Mouse (Mus musculus): ENCODE results near the gene Cryl1. TPM values are rescaled to one million over a fixed set of nuclear protein-coding genes. Genes with fewer than 3 reads are reported as not detected.

The Cryl1 gene
- 1 to 10 TPM; 4.7 to 5.5 TPM for total RNA-seq (2021)
- long read RNA-seq, experiment 1, partial matches to known transcripts = 0 of 3 reads
- long read RNA-seq, experiment 1, other reads (novel, unspliced or antisense) = 0 of 3 reads
- long read RNA-seq, experiment 2, partial matches to known transcripts = 1 of 6 reads
- long read RNA-seq, experiment 2, other reads (novel, unspliced or antisense) = 1 of 6 reads

DNA sequence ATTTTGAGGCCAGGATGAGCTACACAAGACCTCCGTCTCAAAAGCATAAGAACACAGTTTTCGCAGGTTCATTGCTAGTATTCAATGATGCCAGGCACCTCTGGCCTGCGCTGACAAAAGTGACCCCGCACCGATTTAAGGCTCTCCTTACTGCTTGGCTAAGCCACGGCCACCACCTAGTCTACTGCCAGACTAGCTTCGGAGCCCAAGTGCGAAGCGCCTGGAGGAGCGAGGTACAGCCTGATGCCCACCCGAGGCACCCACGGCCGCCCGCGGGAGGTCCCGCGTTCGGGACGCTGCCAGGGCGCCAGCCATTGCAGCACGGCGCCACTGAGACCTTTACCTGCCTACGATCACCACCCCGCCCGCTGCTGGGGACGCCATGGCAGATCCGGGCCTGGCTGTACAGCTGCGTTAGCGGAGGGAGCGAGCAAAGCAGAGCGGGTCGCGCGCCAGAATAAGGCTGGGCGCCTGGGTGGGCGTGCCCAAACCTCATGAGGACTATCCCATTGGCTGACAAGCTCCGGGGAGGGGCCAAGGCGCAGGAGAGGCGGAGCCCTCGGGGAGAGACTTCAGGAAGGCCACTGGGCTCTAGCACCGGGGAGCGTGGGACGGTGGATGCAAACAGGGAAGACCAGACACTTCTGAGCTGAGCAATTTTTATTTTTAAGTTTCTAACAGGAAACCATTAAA, at the start of gene Cryl1:
Gene Cryl1 (minus strand): TSS at position 465 of the 693 bp plus-strand sequence.
- intact Hi-C loops (cut with DNase I) = no loop called here
- Histone ChIP-seq H3K4me3 (peak within 1 kb of the TSS; percentile 76), H3K27ac (peak within 1 kb of the TSS; percentile 91)
- DNase-seq = peak; percentile 98
- no peak for TF ChIP-seq CTCF (IDR thresholded peaks at IDR 0.05)

DNA sequence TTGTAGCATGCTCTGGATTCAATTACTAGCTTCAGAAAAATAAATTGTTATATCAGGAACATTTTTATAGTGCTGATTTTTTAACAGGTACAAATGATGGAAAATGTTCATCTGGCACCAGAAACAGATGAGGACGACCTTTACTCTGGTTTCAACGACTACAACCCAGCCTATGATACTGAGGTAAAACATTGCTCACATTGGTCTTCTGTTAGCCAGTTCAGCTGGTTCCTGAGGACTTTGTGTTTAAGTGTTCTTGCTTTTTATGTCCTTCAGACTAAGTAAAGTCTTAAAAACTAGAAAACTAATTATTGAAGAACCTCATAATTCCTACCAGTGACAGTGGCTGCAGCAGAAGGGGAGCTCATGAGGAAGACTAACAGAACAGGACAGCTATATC, 32.1 kb upstream of the Cryl1 start:
- DNase-seq = no peak
- Histone ChIP-seq H3K4me3 (no peak overlapping the region), H3K27ac (no peak overlapping the region)
- no peak for TF ChIP-seq CTCF (IDR thresholded peaks at IDR 0.05)
- intact Hi-C loops (cut with DNase I) = no loop called here

DNA sequence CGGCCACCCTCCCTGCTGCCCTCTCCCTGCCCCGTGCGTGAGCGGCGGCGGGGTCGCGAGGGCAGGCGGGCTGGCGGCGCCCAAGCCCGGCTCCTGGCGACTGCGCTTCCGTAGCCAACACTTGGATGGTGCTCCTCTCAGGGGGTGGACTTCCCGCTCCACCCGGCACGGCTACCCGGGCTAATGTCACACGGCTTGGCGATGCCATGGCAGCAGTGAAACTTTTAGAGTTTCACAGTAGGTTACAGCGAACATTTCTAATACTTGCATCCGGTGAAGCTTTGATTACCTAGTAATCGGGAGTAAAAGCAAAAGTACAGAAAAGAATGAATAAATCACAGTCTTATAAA, 25.9 kb upstream of the Cryl1 start:
- no peak for DNase-seq
- TF ChIP-seq CTCF (IDR thresholded peaks at IDR 0.05) = no peak

DNA sequence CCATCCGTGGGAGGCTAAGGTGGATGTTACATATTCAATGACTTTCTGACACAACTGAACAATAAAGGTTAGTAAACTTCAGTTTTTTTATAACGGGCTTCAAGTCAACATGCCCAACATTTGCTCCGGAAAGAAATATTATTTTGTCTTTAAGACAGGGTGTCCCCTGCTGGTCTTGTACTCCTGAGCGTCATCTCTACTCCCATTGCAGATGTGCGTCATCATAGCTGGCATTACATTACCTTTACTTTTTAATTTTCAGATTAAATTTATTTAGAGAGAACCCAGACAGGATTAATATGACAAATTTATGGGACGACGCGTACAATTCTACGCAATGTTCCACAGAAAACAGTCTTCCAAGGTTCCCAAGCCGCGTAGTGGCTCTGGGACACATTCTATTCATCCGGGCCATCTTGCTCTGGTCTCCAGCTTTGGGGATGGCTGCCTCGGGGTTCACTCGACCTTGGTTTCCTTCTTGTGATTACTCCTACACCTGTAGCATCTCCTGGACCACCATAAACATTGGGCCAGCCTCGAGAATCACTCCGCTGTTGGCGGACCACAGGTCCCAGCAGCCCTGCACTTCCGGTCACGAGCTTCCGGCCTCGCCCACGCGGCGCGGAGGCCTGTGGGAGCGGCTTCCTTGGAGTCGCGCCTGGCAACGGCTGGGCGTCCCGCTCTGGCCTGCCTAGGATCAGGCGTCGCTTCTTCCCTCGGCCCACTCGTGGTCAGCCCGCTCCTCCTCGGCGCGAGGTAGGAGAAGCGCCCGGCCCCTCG, 25.3 kb upstream of the Cryl1 start, which contains the start of gene Ift88:
Gene Ift88 (plus strand): TSS at position 631 of the 780 bp plus-strand sequence.
- peak; percentile 6; the same call in 1 of the 2 replicates for TF ChIP-seq CTCF (IDR thresholded peaks at IDR 0.05)
- intact Hi-C loops (cut with DNase I) = no loop called here
- peak within 1 kb of the TSS; percentile 89 for H3K27ac ChIP-seq
- peak; percentile 97 for DNase-seq
- peak within 1 kb of the TSS; percentile 98 for H3K4me3 ChIP-seq

More for the DNA sequence above, 25.9 kb upstream of the Cryl1 start:
- intact Hi-C loops (cut with DNase I) = no loop called here
- peak overlapping the region; percentile 89 for H3K27ac ChIP-seq
- H3K4me3 ChIP-seq = peak overlapping the region; percentile 98

GRCm38 (mm10) chr14:57417187-57417586, 18.9 kb upstream of the Cryl1 start:
- Histone ChIP-seq H3K27ac (no peak overlapping the region), H3K4me3 (no peak overlapping the region)
- intact Hi-C loops (cut with DNase I) = no loop called here
- no peak for TF ChIP-seq CTCF (IDR thresholded peaks at IDR 0.05)
- DNase-seq = no peak

DNA sequence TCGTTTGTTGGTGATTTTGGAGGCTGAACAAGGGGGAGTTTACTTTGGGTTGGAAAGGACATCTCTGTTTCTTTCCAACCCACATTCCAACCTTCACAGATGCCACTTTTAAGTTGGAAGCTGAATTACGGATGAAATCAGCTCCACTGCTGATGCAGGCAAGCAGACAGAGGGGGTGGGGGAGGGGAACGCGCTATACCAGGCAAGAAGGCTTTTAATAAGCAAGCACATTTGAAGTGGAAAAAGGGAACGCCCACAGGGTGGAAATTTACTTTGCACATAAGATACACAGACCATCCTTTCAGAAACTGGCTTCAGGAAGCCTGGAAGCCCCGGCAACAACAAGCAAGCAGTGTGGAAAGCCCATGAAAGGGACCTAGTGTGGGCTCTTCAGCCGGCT, 13.8 kb upstream of the Cryl1 start:
- intact Hi-C loops (cut with DNase I) = no loop called here
- no peak for TF ChIP-seq CTCF (IDR thresholded peaks at IDR 0.05)
- Histone ChIP-seq H3K27ac (no peak overlapping the region), H3K4me3 (no peak overlapping the region)
- DNase-seq = no peak

DNA sequence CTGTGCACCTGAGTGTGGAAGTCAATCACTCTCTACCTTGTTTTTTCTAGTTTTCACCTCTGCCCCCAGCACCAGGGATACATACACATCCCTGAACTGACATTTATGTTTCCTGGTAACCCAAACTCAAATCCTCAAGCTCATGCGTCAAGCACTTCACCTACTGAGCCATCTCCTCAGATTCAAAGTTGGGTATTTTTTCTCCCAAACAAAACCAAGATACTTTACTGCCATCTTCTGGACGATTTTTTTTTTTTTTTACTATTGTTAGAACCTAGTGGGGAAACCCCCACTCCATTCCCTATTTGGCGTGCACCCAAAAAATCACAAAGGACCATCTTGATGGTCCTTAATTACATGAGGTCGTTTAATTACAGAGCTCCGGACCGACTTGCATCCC, 10.8 kb upstream of the Cryl1 start:
- TF ChIP-seq CTCF (IDR thresholded peaks at IDR 0.05) = peak; percentile 33
- Histone ChIP-seq H3K4me3 (no peak overlapping the region), H3K27ac (no peak overlapping the region)
- no peak for DNase-seq
- intact Hi-C loops (cut with DNase I) = loop anchor here (2.0 kb wide), 1 partner anchor 36 kb away; no protein-coding TSS in a partner anchor

DNA sequence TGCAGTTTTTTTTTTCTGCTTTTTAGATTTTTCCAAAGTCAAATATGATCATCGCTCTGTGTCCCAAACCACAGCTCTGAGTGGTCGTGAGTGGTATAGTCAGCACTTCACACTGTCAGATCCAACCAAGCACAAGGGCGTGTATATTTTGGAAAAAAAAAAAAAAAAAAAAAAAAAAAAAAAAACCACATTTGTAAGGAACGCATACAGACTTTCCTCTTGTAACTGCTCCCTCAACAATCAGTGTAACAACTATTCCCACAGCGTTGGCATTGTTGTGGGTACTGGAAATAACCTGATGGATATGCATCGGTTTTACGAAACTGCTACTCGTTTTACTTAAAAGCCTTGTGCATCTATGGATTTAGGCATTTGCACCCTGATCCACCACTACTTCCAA, 9.8 kb upstream of the Cryl1 start:
- intact Hi-C loops (cut with DNase I) = loop anchor here (2.0 kb wide), 1 partner anchor 35 kb away; no protein-coding TSS in a partner anchor
- TF ChIP-seq CTCF (IDR thresholded peaks at IDR 0.05) = no peak

DNA sequence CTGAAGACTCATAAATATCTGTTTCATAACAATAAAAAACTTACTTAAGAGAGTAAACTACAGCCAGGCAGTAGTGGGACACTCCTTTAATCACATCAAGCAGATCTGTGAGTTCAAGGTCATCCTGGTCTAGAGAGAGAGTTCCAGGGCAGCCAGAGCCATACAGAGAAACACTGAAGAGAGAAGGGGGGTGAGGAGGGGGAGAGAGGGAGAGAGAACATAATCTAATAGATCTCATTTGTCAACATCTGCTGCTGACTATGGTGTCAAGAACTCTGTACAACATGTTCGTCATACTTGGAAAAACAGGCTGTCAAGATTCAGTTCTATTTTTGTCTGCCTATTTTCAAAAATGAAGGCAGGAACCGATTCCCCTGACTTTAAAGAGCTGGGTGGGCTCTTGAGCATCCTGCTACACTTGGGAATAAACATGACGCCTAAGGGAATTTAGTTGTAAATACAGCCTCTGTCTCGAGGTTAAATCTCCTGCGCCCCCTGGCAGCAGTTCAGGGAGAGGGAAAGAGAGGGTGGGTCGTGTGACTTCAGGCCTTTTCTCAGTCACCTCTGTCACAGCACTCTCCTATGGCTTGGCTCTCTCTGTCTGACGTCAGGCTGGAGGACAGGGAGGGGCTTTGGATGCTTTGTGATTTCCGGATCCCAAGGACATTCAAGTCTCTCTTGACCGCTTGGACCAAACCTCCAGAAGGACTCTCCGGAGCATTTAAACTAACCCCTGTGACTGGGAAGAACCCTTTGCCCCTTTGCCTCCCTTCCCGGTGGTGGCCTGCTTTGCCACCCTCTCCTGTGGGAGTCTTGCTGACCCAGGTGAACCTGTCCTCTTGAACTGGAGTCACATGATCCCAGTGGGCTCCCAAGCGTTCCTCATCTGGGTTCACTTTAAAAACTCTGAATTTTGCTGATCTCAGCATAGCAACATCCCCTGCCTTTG, 9.0 kb upstream of the Cryl1 start:
- TF ChIP-seq CTCF (IDR thresholded peaks at IDR 0.05) = peak; percentile 37
- peak overlapping the region; percentile 53; the same call in 1 of the 2 replicates for H3K27ac ChIP-seq
- H3K4me3 ChIP-seq = 0 out of 2 replicates have a peak overlapping the region, but pooled peaks have one; percentile 11
- peak; percentile 48 for DNase-seq
- intact Hi-C loops (cut with DNase I) = no loop called here

More for the DNA sequence above, 9.8 kb upstream of the Cryl1 start:
- no peak for DNase-seq
- Histone ChIP-seq H3K27ac (no peak overlapping the region), H3K4me3 (no peak overlapping the region)

GRCm38 (mm10) chr14:57402815-57403214, 4.5 kb upstream of the Cryl1 start:
- intact Hi-C loops (cut with DNase I) = no loop called here
- TF ChIP-seq CTCF (IDR thresholded peaks at IDR 0.05) = no peak
- no peak overlapping the region for H3K4me3 ChIP-seq
- DNase-seq = no peak
- no peak overlapping the region for H3K27ac ChIP-seq

DNA sequence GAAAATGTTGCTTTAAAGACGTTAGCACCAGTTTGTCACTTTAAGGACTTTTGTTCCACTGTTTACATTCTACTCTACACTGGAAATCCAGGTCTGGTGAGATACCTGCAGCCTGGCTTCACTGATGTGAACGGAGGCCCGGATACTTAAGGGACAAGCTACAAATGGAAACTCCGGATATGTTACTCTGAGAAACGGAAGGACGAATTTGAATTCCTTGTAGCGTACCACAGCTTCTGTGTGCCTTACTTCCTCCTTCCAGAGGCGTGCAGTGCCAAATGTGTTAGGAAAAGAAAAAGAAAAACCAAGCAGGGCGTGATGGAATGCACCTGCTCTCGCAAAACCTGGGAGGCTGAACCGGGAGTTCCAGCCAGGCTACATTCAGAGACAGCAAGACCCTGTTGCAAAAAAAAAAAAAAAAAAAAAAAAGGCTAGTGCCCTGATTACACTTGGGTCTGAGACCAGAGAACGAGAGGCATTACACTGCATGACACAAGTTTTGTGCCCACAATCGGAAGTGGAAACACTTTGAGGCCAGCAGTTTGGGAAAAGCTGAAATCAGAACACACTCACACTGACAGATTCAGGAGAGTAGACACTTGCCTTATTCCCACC, 591 bp upstream of the Cryl1 start:
- no peak for TF ChIP-seq CTCF (IDR thresholded peaks at IDR 0.05)

More for the DNA sequence above, 591 bp upstream of the Cryl1 start:
- peak; percentile 28 for DNase-seq
- intact Hi-C loops (cut with DNase I) = no loop called here
- Histone ChIP-seq H3K27ac (peak overlapping the region; percentile 91), H3K4me3 (peak overlapping the region; percentile 76)

All from gastrocnemius, adult 2 months (tissue).